ENCODE assay signal across 22 mouse cellular contexts in the genomic region with DNA sequence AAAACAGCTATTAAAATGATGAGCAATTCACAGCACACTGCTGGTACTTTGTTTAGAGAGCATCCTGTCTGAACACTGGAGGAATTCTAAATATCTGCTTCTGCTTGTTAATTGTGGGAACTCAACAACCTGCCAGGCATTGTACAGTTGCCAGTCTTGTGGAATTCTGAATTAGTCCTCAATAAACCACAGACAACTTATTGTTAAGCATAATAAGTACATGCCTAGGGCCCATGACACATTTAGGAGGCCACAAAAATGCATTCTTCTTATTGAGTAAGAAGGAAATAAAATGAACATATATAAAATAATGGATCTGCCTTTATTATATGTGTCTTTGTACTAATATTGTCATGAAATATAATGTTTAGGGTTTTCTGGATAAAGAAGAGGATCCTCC. TPM values are rescaled to one million over a fixed set of nuclear protein-coding genes. Genes with fewer than 3 reads are reported as not detected.
"Had no signal": no experiment of that assay in that cellular context is flagged by ENCODE, and none has a peak within 500 bp of the region (broad histone marks: within the 10 kb centered on the region; RNA-seq: fewer than 3 reads in every experiment).

No protein-coding gene starts in this region.

- H3K4me3 ChIP-seq: lung, embryonic 15.5 days; megakaryocyte, embryonic 14.5 days; midbrain, embryonic 13.5 days; midbrain, embryonic 15.5 days; neural tube, embryonic 13.5 days; neural tube, embryonic 15.5 days had no signal

- H3K9me3 ChIP-seq: lung, embryonic 15.5 days; megakaryocyte, embryonic 14.5 days; midbrain, embryonic 13.5 days; midbrain, embryonic 15.5 days; neural tube, embryonic 13.5 days; neural tube, embryonic 15.5 days had no signal

- H3K27ac ChIP-seq: lung, embryonic 15.5 days; macrophage; midbrain, embryonic 13.5 days; midbrain, embryonic 15.5 days; neural tube, embryonic 13.5 days; neural tube, embryonic 15.5 days had no signal

- H3K36me3 ChIP-seq: lung, embryonic 15.5 days; midbrain, embryonic 13.5 days; midbrain, embryonic 15.5 days; neural tube, embryonic 13.5 days; neural tube, embryonic 15.5 days had no signal

- H3K27me3 ChIP-seq: lung, embryonic 15.5 days; megakaryocyte, embryonic 14.5 days; midbrain, embryonic 13.5 days; midbrain, embryonic 15.5 days; neural tube, embryonic 13.5 days; neural tube, embryonic 15.5 days had no signal

- H3K4me1 ChIP-seq: lung, embryonic 15.5 days; midbrain, embryonic 13.5 days; midbrain, embryonic 15.5 days; neural tube, embryonic 13.5 days; neural tube, embryonic 15.5 days had no signal

- DNase-seq: liver, postnatal 0 days; lung, adult 2 months; lung, postnatal 14 days; lung, postnatal 36 days; right cerebral cortex, postnatal 14 days; thymus, adult 18-20 months; thymus, postnatal 14 days; thymus, postnatal 36 days had no signal

RNA-seq across cellular contexts. Expression of a gene that starts 35.1 kb away (rescaled TPM):
- total RNA-seq: megakaryocyte progenitor cell, adult 5-6 weeks; monocyte, adult 5-6 weeks had no signal
- polyA plus RNA-seq: liver, postnatal 0 days; lung, adult 2 months; lung, embryonic 15.5 days; lung, postnatal 0 days; macrophage; midbrain, embryonic 11.5 days; neural tube, embryonic 11.5 days; stomach, embryonic 14.5 days; thymus, postnatal 0 days had no signal
